Mouse (Mus musculus) right cerebral cortex, adult 18-20 months (tissue): ENCODE measurements around the gene Cog5.
"Not testable (repeated sequence)": the region's sequence is repeated elsewhere in the genome, so short reads cannot be mapped to it uniquely, and the experiment has no call there.

Experiments
- DNase-seq: peaks from one replicate; pipeline ENCODE4 v3.0.0; 2022; ENCODE audit warnings: mixed read lengths

Cog5 gene

GRCm38 (mm10) chr12:31654197-31654964 lies at the start of gene Cog5, which contains the start of gene Dus4l:
Cog5 (plus strand) TSS chr12:31654869.
Dus4l (minus strand) TSS chr12:31654826.
- peak; percentile 95 for DNase-seq

- DNase-seq = no peak
These were observed 49.8 kb upstream of the Cog5 start for GRCm38 (mm10) chr12:31604894-31605293.

- no peak for DNase-seq
These were observed 46.5 kb upstream of the Cog5 start for GRCm38 (mm10) chr12:31608138-31608537.

GRCm38 (mm10) chr12:31613353-31613752 lies 41.3 kb upstream of the Cog5 start:
- DNase-seq = no peak

- DNase-seq = no peak
These were observed 34.6 kb upstream of the Cog5 start for GRCm38 (mm10) chr12:31620106-31620505.

DNA sequence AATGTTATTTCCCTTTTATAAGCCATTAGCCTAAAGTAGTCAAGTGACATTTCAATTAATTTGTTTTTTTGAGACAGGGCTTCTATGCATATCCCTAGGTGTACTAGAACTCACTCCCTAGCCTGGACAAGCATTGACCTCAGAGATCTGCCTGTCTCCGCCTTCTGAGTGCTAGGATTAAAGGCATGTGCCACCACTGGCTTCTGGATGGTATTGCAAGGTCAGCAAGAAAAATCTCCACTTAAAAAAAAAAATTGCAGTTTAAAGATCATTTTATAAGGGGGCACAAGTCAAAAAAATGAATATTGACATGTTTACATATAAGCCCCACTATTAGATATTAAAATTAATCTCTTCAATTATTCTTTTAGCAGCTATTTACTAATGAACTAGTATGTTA lies 29.7 kb upstream of the Cog5 start:
- no peak for DNase-seq

GRCm38 (mm10) chr12:31628396-31628795 lies 26.3 kb upstream of the Cog5 start:
- DNase-seq = not testable (repeated sequence)

DNA sequence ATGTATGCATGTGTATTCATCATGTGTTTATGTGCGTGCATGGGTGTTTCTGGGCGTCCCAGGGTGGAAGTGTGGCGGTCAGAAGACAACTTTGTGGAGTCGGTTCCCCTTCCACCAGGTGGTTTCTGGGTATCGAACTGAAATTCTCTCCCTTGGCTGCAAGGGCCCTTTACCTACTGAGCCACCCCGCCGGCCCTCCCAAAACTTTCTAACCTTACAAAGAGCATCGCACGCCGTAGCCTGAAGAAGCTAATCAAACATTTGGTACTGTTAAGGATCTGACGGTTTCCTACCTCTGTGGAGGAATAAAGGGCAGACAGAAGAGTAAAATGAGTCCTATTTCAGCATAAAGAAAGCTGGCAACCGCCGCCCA lies 20.7 kb upstream of the Cog5 start:
- no peak for DNase-seq

DNA sequence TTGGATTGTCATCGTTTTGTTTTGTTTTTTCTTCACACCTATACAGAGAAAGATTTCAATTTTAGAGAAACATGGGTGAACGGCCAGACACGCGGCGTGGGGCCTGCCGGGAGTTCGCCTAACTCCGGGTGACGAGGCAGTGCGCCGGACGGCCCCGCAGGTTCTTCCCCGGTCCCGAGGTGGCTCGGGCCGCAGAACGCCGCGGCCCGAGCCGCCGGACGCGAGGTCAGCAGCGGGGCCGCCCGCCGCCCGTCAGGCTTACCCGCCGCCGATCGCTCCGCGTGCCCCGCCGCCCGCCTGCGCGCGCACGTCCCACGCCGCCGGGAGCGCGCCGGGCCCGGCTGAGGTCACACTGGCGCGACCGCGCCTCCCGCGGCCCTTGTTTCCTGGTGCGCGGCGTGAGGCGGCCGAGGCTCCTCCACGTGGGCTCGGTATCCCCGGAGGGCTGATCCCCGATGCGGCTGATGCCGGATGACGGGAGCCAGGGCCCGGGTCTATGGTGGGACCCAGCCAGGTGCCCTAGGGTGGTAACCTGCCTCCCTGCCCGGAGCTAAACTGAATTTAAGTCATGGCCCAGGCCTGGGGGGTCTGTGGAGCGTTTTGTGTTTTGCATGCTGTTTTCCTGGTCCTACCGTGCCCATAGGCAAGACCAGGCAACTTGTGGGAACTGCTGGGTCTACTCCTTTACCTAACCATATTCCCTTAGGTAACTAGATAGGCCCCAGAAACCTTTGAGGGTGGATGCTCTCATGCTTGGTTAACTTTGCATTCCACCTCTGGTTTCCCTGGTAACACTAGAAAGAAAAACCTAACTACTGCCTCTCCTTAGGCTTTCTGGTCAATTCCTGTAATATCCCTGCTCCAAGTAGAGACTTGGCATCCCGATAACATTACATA lies 20.1 kb upstream of the Cog5 start, which contains the start of gene Bcap29:
TSS of gene Bcap29 (minus strand) at position 316 of the 897 bp plus-strand sequence.
- DNase-seq = peak; percentile 61

DNA sequence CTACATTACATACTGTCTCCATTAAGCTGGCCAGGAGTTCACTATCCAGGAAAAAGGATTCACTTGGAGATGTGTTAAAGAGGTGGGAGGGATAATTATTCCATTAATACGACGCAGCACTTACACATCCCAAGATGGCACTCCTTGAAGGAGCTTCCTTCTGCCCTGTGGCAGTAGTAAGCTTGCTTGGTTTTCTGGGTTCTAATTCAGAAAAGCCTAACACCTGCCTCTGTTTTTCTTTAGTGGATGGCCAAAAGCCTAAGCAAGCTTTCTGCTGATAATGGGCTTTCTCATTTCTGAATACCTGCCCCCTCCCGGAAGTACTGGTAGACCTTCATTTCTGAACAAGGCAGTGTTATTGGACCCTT lies 19.4 kb upstream of the Cog5 start:
- DNase-seq = no peak

- no peak for DNase-seq
These were observed 1.1 kb upstream of the Cog5 start for GRCm38 (mm10) chr12:31653611-31654010.

GRCm38 (mm10) chr12:31654965-31655477 lies 352 bp downstream of the Cog5 start:
- no peak for DNase-seq

DNA sequence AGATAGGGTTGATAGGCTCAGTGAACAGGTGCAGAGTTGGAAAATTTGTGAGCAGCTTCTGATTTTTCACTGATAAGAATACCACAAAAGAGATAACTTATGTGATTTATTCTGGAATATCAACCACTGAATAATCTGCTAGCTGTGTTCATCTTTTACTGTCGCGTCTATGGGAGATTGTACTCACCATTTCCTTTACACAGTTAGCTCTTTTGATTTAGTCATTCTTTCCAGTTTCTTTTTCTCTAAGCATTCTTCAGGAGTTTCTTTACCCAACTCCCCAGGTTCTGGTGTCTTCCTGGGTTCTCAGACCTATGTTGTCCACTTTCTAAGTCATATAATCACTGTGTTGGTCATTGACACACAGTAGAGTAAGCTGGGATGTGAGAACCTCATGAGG lies 2.2 kb downstream of the Cog5 start:
- DNase-seq = no peak

GRCm38 (mm10) chr12:31665999-31666398 lies 11.3 kb downstream of the Cog5 start:
- DNase-seq = no peak

- DNase-seq = no peak
These were observed 12.5 kb downstream of the Cog5 start for GRCm38 (mm10) chr12:31667187-31667586.

DNA sequence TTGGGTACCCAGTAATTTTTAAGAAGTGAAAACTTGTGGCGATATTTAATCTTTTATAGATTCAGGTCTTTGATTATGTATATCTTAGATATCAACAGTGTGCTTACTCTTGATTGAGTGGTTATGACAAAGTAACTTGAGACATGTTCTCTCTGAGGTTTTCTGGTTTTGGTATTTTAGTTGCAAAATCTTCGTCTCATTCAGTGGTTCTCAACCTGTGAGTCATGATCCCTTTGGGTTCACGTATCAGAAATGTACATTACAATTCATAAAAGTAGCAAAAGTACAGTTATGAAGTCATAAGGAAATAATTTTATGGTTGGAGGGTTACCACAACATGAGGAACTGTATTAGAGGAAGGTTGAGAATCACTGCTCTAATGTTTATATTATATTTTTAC lies 32.0 kb downstream of the Cog5 start:
- no peak for DNase-seq

GRCm38 (mm10) chr12:31693278-31693677 lies 38.6 kb downstream of the Cog5 start:
- DNase-seq = no peak

- no peak for DNase-seq
These were observed 46.1 kb downstream of the Cog5 start for GRCm38 (mm10) chr12:31700623-31701347.

DNA sequence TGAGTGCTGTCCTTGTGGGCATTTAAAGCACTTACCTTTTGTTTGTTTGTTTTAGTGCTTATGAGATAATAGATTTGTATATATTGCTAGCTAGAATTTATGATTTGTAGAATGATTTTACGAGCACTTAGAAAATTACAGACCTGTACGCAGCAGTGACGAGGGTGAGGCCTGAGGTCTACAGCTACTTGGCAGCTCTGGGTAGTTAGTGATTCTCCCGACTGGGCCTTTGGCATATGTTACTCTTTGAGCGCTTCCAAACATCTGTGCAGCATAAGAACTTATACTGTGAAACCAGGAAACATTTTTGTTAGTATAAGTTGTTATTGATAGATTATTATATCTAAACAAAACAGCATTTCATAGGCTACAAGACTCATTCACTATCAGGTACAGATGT lies 46.7 kb downstream of the Cog5 start:
- DNase-seq = no peak

DNA sequence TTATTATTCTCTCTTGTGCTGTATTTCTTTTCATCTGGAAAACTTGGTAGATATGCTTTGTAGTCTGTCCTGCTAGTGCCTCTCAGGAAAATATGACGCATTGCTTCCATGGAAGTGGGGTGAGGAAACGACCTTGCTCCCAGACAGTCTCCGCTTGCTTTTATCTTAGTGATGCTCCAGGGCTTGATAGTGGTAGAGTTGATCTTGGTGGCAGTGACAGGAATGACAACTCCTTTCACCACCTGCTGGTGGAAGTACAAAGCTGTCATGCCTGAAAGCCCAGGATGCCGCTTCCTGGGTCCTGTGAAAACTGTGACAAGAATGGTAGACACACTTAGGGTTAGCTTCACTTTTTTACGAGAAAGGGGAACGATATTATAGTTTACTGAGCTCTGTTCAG lies 49.2 kb downstream of the Cog5 start:
- no peak for DNase-seq

DNA sequence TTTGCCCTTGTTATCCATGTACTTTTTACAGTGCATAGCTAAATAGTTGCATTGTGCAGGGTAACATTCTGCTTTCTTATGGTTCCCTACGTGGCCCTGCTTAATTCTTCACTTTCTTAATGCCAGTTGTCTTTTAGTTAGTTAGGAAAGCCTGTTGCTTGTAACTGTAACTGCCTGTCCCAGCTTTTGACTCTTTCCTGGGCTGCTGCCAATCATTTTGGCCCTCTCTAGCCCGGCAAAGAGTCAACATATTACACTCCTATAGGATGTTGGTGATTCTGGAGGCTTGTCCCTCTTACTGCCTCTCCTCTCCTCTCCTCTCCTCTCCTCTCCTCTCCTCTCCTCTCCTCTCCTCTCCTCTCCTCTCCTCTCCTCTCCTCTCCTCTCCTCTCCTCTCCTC lies 51.5 kb downstream of the Cog5 start:
- DNase-seq = no peak

- no peak for DNase-seq
These were observed 52.9 kb downstream of the Cog5 start for GRCm38 (mm10) chr12:31707531-31707930.

DNA sequence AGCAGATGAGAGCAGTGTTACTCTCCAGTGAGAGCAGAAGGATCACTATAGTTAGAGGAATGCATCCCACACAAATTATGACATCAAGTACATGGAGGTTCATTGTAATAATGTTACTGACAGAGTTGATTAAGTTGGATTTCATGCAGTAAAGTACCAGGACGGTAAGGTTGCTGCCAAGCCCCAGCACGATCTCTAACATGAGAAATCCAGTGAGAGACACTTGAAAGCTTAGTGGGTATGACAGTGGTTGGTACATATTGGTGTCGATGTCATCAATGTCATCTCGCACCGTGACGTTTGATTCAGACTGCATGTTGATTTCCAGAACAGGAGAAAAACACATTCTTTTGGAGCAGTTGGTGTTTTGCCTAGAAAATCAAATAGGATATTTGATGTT lies 55.0 kb downstream of the Cog5 start:
- DNase-seq = no peak
